Mouse (Mus musculus): ENCODE measurements around the gene Dcaf4.

The Dcaf4 gene

DNA sequence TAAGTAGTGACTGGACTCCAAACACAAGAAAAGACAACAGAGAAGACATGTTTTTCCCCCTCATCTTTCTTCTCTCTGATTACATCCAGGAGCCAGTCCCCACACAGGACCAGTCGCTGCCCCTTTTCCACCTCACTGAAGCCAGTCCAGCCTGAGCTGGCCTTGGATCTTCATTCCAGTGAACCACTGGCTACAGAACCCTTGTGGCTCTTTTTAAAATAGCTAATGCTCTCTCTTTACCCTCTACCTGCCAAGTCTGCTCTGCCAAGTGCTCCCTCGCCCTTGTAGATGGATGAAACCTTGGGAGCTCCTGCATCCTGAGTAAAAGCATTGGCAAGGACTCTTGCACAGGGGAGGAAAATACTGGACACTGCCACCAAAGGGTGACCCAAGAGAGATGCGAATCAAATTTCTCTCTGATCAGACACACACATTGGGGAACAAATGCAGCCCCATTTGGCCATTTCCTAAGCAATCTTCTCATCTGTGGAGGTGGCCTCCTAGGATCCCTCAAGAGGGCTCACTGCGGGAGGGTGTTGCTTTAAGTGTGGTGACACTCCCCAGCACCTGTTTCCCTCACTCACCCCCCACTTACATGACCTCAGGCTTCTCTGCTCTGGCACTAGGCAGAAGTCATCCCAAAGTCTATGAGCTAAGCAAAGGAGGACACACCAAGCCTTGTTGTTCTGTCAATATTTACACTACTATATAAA is 24.9 kb upstream of the Dcaf4 start:
- in situ Hi-C loops (cut with MboI, MseI): no loop called here

DNA sequence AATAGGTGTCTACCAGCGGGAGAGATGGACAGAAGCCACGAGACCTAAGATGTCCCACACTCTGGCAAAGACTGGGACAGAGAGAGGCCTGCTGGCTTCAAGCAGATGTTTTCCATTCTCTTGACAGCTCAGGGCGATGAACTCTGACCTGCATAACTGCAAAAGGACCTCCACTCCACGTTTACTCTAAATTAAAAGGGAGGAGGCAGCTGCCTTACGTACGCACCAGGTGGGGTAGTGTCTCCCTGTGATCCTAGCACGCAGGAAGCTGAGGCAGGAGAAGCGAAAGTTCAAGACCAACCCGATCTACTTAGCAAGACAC is 24.3 kb upstream of the Dcaf4 start:
- in situ Hi-C loops (cut with MboI, MseI): no loop called here

DNA sequence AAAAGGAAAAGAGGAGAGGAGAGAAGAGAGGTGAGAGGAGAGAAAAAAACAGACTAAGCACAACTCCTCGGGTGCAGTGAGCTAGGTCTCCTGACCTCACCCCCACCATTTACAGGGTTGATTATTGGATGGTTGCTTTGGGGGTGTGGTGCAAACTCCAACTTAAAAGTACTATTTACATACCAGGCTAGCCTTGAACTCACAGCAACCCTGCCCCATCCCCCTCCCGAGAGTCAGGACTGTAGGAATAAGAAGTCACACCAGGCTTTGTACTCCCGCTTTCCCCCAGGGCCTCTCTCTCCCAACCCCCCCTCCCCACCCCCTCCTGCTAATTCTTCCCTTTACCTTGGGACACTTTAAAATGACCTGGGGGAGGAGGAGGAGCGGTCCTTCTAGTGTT is 23.9 kb upstream of the Dcaf4 start:
- in situ Hi-C loops (cut with MboI, MseI): no loop called here

DNA sequence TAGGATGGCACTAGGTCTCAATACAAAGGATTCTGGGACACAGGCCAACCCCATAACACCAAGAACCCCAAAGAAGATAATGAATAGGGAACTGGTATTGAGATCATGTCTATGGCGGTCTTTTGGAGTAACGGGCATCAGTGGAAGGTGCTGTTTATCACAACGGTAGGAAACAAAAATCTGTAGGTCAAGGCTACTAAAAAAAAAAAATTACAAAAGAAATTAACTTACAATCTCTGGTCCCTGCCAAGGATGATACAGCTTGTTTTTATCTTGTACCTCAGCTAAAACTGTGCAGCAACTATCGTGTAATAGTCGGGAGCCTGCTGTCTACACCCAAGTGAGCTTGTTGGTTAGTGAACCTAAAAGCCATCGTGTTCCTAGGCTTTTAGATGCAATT is 23.5 kb upstream of the Dcaf4 start:
- in situ Hi-C loops (cut with MboI, MseI): no loop called here

DNA sequence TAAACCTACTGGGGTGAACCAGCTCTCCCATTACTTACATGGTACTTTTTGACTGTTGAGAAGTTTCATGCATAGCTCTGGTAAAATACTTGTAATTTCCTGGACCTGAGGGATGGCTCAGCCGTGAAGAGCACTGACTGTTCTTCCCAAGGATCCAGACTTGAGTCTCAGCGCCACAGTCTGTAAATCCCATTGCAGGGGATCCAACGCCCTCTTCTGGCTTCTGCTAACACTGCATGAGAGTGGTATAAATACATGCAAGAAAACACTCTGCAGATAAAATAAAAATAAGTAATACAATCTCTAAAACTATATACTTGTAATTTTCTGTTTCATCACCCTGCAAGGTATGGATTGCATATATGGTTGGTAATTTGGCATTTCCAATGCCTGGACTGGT is 22.3 kb upstream of the Dcaf4 start:
- in situ Hi-C loops (cut with MboI, MseI): no loop called here

DNA sequence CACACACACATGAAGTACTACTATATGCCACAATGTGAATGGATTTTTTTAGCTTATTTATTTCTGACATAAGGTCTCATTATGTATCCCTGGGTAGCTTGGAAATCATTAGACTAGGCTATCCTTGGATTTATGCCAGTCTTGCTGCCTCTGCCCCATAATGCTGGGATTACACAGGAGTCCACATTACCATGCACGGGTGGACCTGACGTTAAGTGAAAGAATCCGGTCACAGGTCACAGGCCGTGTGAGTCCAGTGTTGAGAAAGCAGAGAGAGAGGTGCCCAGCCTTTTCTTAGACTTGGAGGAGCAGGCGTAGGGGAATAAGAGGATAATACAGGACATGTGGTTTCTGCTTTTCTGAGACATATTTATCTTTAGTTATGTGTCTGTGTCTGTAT is 21.0 kb upstream of the Dcaf4 start:
- in situ Hi-C loops (cut with MboI, MseI): no loop called here

DNA sequence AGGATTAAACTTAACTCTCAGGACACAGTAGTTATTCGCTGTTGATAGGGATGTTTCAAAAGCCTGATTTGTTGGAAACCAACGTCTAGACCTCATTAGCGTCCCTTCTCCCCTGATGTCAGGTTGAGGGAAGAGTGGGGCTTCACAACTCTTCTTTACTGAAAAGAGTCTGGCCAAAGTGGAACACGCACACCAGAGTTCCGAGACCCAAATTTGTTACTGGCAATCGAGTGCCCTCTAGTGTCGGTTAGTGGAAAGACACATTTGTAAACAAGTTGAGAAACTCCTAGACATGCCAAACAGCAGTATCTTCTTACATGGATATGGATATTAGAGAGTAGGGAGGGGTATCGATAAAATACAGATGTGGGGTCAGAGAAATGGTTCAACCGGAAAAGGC is 18.1 kb upstream of the Dcaf4 start:
- in situ Hi-C loops (cut with MboI, MseI): no loop called here

DNA sequence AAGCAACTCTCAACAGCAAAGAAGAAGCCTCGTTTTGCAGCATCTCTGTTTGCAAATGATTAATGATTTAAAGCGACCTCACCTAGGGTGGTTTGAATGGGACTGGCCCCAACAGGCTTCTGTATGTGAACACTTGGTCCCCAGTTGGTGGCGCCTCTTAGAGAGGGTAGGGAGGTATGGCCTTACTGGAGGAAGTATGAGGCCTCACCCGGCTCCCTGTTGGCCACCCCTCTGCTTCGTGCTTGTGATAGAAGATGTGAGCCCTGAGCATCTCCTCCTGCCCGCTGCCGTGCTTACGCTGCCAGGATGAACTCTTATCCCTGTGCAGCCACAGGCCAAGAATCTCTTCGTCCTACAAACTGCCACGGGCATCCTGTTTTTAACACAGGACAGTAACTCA is 13.7 kb upstream of the Dcaf4 start:
- in situ Hi-C loops (cut with MboI, MseI): no loop called here

DNA sequence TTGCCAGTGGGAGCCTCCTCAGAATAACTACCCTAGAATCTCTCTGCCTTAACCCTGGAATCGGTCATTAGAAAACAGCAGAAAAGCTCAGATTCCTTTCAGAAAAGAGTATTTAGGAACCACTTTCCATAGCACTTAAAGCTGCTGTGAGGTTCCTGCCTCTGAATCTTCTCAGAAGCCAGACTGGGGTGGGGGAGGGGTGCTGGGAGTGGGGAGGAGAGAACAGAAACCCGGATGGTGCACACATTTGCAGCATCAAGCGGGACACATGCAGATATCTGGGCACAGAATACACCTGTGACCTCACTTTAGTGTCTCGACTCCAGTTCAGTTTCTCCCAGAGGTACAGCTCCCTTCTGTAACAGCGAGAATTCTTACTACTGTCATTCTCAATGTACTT is 9.7 kb upstream of the Dcaf4 start:
- in situ Hi-C loops (cut with MboI, MseI): no loop called here

DNA sequence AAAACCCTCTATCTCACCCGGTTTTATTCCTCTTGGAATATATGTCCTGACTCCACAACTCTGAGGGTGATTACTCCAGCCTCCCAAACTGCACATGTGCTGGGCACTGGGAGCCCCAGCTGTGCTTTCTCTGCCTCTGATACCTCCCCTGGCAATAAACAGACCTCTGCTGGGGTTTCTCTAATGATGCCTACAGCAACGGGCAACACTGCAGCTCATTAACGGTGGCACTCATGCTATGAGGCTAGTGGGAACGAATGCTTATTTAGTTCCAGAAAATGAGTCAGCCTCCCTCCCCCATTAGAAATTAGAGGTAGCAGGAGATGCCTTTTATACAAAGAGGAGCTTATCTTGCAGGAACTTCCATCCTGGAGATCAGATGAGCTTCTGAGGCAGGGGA is 7.5 kb upstream of the Dcaf4 start:
- in situ Hi-C loops (cut with MboI, MseI): no loop called here

DNA sequence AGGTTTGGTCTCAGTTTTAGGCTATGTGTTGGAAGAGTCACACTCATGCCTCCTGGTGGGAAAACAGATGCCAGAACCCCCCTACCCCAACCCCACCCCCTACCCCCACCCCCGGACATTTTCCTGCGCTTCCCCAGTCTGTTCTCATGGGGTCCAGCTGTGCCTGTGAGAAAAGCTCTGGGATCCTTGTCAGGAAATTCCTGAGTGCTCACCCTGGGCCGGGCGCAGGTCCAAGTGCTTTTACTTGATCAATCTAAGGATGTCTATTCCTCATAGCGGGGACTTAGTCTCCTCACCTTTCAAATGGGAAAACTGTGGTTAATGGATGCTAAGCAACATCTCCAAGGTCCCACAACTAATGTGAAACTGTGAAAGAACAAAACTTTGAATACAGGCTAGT is 7.1 kb upstream of the Dcaf4 start:
- in situ Hi-C loops (cut with MboI, MseI): no loop called here

DNA sequence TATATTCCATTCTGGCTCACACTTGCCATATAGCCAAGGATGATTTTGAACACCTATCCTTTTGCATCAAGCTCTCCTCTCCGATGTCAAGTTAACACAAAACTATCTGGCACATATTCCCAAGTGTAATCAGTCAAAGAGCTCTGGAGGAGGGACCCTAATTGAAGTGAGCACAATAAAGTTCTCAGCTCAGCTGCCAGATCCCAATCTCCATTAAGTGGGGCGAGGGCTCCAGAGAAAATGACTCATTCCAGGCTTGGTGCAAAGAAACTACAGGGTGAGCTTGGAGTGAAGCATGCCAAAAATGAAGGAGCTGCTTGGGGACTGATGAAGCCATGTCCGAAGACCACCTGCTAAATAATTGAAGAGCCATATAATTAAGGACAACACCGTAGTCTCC is 6.0 kb upstream of the Dcaf4 start:
- in situ Hi-C loops (cut with MboI, MseI): no loop called here

DNA sequence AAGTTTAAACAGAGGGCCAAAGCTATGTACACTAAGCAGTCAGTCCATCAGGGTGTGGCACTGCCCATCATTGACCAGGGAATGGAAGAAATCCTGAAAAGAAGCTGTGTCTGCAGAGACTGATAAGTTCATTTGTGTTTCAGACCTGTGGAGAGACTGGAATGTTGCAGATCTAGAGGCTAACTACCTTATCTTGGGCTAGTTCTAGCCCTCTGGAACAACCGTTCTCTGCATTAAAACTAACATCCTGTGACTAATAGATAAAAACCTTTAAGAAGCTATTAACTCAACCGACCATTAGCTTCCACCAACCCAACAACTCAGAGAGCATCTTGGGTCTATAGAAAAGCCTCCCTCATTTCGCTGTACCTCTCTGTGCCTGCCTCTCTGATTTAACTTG is 2.7 kb upstream of the Dcaf4 start:
- in situ Hi-C loops (cut with MboI, MseI): no loop called here

DNA sequence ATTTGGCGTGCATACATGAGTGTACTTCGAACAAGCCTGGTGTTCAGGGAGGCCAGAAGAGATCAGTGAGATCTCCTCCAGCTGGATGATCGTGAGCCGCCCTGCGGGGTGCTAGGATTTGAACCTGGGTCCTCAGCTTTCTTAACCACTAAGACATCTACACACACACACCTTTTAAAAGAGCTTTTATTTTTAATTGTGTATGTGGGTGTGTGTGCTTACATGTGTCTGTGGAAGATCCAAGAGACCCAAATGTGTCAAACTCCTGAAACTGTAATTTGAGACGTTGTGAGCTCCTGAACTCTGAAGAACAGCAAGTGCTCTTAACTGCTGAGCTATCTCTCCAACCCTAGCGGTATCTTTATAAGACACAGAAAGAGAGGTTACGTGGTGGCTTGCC is 817 bp downstream of the Dcaf4 start:
- in situ Hi-C loops (cut with MboI, MseI): no loop called here

DNA sequence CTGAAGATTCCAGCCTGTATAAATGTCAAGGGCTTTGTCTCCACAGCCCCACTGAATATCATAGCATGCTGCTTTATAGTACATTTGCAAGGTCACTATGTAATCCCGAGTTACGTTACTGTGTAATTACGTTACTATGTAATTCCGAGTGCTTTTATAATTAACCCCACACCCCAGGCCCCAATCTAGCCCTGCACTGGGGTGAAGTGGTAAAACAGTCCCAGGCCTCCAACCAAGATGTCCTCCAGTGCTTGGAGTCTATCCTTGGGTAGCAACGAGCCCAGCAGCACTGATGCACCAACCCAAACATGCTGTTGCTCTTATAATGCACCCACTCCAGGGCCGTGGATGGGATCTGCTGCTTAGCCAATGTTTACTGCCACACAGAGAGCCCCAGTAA is 2.8 kb downstream of the Dcaf4 start:
- in situ Hi-C loops (cut with MboI, MseI): no loop called here

DNA sequence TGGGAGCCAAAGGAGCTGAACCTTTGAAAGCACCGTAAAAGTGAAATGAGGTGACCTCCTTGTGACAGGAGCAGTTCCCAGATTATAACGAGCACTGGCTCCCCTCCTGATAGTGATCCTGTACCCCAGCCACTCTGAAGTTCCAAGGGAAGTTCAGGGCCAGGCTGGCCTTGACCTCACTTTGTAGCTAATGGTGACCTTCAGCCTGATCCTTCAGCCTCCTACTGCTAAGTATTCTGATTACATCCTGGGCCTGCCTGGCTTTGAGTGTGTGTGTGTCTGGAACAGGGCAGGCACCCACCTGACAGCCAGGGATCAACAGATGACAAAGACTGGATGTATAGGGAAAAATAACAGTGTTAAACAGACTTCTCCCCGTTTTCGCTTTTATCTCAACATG is 3.6 kb downstream of the Dcaf4 start:
- in situ Hi-C loops (cut with MboI, MseI): no loop called here

DNA sequence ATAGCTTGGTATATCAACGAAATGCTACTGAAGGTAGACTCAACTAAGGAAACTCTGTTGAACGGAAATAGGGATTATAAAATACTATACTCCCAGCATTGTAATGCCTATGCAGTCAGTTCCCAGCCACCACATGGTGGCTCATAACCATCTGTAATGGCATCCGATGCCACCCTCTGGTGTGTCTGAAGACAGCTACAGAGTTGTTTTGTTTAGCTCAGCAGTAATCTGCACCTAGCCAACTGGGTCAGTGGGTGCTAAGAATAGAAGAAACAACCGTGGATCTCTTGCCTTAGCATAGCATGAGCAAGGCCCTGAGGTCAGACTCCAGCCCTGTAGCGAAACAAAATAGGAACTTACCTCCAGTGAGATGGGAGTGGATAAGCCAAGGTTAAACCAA is 4.1 kb downstream of the Dcaf4 start:
- in situ Hi-C loops (cut with MboI, MseI): no loop called here

DNA sequence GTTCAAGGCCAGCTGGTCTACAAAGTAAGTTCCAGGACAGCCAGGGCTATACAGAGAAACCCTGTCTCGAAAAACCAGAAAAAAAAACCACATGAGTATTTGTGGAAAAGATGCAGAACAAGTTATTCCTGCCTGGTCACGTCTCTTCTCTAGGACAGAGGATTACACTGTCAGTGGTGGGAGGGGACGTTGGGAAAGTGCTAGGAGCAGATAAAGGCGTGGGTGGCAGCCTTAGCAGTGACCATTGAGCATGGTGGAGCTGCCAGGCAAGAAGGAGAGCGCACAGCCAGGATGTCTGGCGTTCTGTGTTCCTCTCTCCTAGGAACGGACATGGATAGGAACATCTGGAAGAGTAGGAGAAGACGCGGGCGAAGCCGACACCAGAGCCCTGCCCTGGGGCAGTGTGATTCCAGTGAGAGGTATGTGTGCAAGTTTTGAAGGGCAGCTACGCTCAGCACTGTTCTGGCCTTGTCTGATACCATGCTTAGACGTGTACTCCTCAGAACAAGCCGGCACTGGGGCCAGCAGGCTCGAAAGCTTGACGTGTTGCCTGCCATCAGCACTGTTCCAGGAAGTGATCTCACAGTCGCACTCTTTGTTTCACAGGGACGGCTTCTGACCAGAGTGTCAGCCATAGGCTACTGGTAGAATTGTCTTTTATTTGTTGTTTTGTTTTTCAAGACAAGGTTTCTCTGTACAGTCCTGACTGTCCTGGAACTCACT is 5.7 kb downstream of the Dcaf4 start:
- in situ Hi-C loops (cut with MboI, MseI): no loop called here

DNA sequence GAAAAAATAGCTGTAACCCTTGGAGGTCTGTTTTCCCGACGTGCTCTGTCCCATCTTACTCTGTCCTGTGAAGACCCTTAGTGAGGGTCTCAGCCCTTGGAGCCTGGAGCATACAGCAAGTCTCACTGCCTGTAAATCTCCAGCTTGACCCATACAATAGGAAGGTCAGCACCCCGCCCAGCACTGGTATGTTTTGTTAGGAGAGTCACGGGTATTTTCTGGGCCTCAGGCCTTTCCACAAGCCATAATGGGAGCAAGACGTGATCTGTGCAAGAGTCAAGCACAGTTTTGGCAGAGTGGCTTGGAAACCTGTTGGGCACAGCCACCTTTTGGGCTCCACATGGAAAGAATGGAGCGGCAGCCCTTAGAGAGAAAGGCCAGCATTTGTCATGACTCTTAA is 7.5 kb downstream of the Dcaf4 start:
- in situ Hi-C loops (cut with MboI, MseI): no loop called here

DNA sequence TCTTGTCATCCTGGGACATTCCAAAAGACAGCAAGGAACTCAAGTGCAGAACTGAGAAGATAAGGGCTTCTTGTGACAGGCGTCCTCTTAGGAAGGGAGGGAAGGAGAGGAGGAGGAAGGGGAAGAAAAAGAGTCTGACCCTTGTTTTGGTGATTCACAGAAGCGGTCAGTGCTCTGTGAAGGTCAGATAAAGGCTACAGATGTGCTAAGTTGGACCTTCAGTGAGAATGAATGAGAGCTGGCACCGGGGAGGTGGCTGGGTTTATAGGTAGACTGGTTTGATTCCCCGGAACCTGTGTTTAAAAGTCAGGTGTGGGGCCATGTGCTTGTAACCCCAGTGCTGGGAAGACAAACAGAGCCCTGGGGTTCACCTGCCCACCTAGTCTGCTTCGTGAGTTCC is 8.4 kb downstream of the Dcaf4 start:
- in situ Hi-C loops (cut with MboI, MseI): no loop called here

DNA sequence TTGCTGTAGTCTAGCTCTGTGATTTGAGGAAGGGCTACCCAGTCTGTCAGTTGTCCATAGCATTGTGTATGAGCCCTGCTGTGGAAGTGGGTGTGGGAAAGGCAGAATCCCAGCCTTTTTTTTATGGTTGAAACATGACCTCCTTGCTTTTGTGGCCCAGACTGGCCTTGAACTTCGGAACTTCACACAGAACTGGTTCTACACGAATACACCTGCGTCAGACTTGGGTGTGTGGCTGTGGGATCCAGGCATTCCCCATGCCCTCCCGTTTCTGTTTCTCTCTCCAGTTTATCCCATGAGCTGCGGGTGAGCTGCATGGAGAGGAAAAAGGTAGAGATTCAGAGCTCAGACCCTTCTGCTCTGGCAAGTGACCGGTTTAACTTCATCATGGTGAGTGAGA is 11.7 kb downstream of the Dcaf4 start:
- in situ Hi-C loops (cut with MboI, MseI): no loop called here

DNA sequence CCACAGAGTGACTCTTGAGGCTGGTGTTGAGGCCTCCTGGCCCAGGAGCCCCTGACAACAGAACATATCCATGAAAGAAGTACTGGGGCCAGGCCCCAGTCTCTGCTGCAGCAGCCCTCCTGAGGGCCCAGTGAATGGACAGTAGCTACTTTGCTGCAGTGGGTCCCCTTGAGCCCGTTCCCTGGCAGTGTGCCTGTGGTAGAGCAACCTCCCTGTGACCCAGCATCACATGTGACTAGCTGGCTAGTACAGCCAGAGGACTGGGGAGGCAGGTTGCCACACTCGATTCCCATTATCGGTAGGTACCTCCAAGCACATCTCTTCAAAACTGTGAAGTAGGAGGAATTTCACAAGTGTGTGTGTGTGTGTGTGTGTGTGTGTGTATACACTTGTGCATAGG is 12.7 kb downstream of the Dcaf4 start:
- in situ Hi-C loops (cut with MboI, MseI): no loop called here

DNA sequence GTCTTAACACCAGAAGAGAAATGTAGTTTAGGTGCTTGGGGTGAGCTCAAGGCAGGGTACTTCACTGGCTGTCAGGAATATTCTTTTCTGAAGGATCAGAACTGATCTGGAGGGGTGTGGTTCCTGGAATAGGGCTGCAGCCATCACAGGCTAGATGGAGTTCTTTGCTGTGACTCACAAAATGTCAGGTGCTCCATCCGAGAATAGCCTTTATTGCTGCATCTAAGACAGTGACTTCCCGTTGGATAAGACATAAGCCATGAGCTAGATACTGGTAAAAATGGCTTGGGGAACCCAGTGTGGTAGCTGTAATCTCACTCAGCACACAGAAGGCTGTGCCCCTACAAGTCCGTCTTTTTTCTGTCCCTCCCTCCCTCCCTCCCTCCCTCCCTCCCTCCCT is 13.9 kb downstream of the Dcaf4 start:
- in situ Hi-C loops (cut with MboI, MseI): no loop called here

DNA sequence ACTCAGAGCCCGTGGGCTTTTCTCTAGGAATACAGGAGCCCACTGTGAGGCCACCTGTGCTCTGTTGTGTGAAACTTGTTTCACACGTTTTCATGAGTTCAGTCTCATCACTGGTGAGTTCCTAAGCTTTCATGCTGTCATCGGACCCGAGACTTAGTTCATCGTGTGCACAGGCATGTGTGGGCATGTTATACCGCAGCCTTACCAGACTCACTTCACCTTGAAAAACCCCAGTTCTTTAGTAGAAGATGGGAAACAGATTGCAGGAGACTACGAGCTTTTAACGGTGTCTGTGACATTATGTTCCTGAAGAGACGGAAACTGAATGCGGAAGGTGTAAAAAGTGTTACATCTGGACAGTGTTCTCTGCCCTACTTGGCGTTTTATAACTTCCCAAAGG is 15.2 kb downstream of the Dcaf4 start:
- in situ Hi-C loops (cut with MboI, MseI): no loop called here
